Mouse (Mus musculus) embryonic facial prominence, embryonic 11.5 days (tissue): ENCODE data around the gene Asb11. TPM values are rescaled to one million over a fixed set of nuclear protein-coding genes. Genes with fewer than 3 reads are reported as not detected.

Source experiments
- ATAC-seq: fragments of 200-750 bp; cut with Nextera tagmentation; replicated peaks from 2 replicates; pipeline ENCODE4 v1.8.0; 2017; ENCODE audit warnings: low read depth; ENCODE audit not compliant: insufficient number of reproducible peaks, low FRiP score, low TSS enrichment
- DNase-seq: peaks from one replicate; pipeline ENCODE4 v3.0.0-alpha.2; 2015; ENCODE audit warnings: low spot score
- H3K27ac ChIP-seq: fragments of 300-500 bp; sonication (generic); replicated peaks from 2 replicates; pipeline ENCODE4 v1.5.1; 2014; ENCODE audit warnings: mild to moderate bottlenecking, low read depth, low read length, control low read depth
- H3K27me3 ChIP-seq: fragments of 300-500 bp; sonication (generic); 2 replicates; pipeline ENCODE4 v1.6.1; 2014; ENCODE audit warnings: mild to moderate bottlenecking, low read length, moderate library complexity, mixed read lengths; ENCODE audit not compliant: control insufficient read depth, insufficient read depth
- H3K36me3 ChIP-seq: fragments of 300-500 bp; sonication (generic); replicated peaks from 2 replicates; pipeline ENCODE4 v1.6.1; 2014; ENCODE audit warnings: low read depth, mild to moderate bottlenecking, low read length, moderate library complexity, mixed read lengths; ENCODE audit not compliant: control insufficient read depth, insufficient read depth
- H3K4me1 ChIP-seq: fragments of 300-500 bp; sonication (generic); 2 replicates; pipeline ENCODE4 v1.6.1; 2014; ENCODE audit warnings: low read length, mixed read lengths; ENCODE audit not compliant: control insufficient read depth, insufficient read depth
- H3K4me2 ChIP-seq: fragments of 300-500 bp; sonication (generic); 2 replicates; pipeline ENCODE4 v1.6.1; 2014; ENCODE audit warnings: low read depth, mild to moderate bottlenecking, control low read depth, low read length, moderate library complexity
- H3K4me3 ChIP-seq: fragments of 300-500 bp; sonication (generic); 2 replicates; pipeline ENCODE4 v1.5.1; 2014; ENCODE audit warnings: low read depth, low read length, control low read depth
- H3K9ac ChIP-seq: fragments of 300-500 bp; sonication (generic); replicated peaks from 2 replicates; pipeline ENCODE4 v1.6.1; 2014; ENCODE audit warnings: mild to moderate bottlenecking, control low read depth, low read length
- H3K9me3 ChIP-seq: fragments of 300-500 bp; sonication (generic); replicated peaks from 2 replicates; pipeline ENCODE4 v1.6.1; 2016; ENCODE audit warnings: mild to moderate bottlenecking, low read length, inconsistent platforms, mixed read lengths; ENCODE audit not compliant: control insufficient read depth
- WGBS: fragments of 180-500 bp; shearing (Covaris S2); extraction: QIAGEN DNeasy Blood & Tissue Kit; methylation state at CpG from one replicate; pipeline ENCODE4 v1.1.7; 2014; 5-methylcytosine and 5-hydroxymethylcytosine counted together
- polyA plus RNA-seq: library from polyadenylated mRNA; unstranded; fragments of >200 nt; fragmentation: Nextera tagmentation; extraction: Ambion mirVana; gene quantifications from 2 replicates; pipeline ENCODE4 v1.2.1, GENCODE M21; 2014

Asb11 gene
- polyA plus RNA-seq, 1 experiment from 2014 or later, result not detected

GRCm38 (mm10) chrX:164418008-164418407 lies 18.8 kb upstream of the Asb11 start:
- H3K9me3 ChIP-seq, result no peaks in the 10 kb centered on the region
- no peak overlapping the region for H3K9ac ChIP-seq
- DNase-seq, result no peak
- no peak for ATAC-seq
- H3K27ac ChIP-seq, result no peak overlapping the region
- H3K4me1 ChIP-seq, result no peaks in the 10 kb centered on the region
- H3K27me3 ChIP-seq, result 0 out of 2 replicates have a peak, but pooled peaks cover 2% of the 10 kb centered on the region
- H3K4me2 ChIP-seq, result no peak overlapping the region
- no peak overlapping the region for H3K4me3 ChIP-seq
- no peaks in the 10 kb centered on the region for H3K36me3 ChIP-seq

GRCm38 (mm10) chrX:164419471-164419939 lies 17.3 kb upstream of the Asb11 start, which contains the start of gene Piga:
Piga (plus strand) TSS chrX:164419787.
- DNase-seq (peak; percentile 93), ATAC-seq (peak; percentile 100)
- Histone ChIP-seq H3K36me3 (no peaks in the 10 kb centered on the region), H3K27ac (no peak within 1 kb of the TSS), H3K4me3 (peak within 1 kb of the TSS; percentile 51), H3K4me1 (no peaks in the 10 kb centered on the region), H3K4me2 (peak within 1 kb of the TSS; percentile 34), H3K9me3 (no peaks in the 10 kb centered on the region), H3K27me3 (0 out of 2 replicates have a peak, but pooled peaks cover 2% of the 10 kb centered on the region), H3K9ac (peak within 1 kb of the TSS; percentile 59)
- 21% methylated on average over 40 of the region's 40 CpGs for whole genome bisulfite sequencing

GRCm38 (mm10) chrX:164419955-164420354 lies 16.8 kb upstream of the Asb11 start:
- H3K27me3 ChIP-seq, result 0 out of 2 replicates have a peak, but pooled peaks cover 2% of the 10 kb centered on the region
- peak; percentile 35; the same call in 1 of the 2 replicates for ATAC-seq

GRCm38 (mm10) chrX:164420518-164420917 lies 16.3 kb upstream of the Asb11 start:
- ATAC-seq, result no peak
- Histone ChIP-seq H3K27me3 (0 out of 2 replicates have a peak, but pooled peaks cover 2% of the 10 kb centered on the region), H3K9ac (peak overlapping the region; percentile 59; the same call in 1 of the 2 replicates), H3K4me3 (peak overlapping the region; percentile 51), H3K4me2 (peak overlapping the region; percentile 34), H3K27ac (no peak overlapping the region), H3K9me3 (no peaks in the 10 kb centered on the region), H3K4me1 (no peaks in the 10 kb centered on the region), H3K36me3 (no peaks in the 10 kb centered on the region)
- 60% methylated on average over 3 of the region's 3 CpGs for whole genome bisulfite sequencing
- DNase-seq, result no peak

More at GRCm38 (mm10) chrX:164419955-164420354, 16.8 kb upstream of the Asb11 start:
- Histone ChIP-seq H3K4me3 (peak overlapping the region; percentile 51), H3K4me1 (no peaks in the 10 kb centered on the region), H3K9ac (peak overlapping the region; percentile 59), H3K36me3 (no peaks in the 10 kb centered on the region), H3K9me3 (no peaks in the 10 kb centered on the region), H3K4me2 (peak overlapping the region; percentile 34), H3K27ac (no peak overlapping the region)
- DNase-seq, result no peak
- 13% methylated on average over 13 of the region's 13 CpGs for WGBS

GRCm38 (mm10) chrX:164424821-164425220 lies 12.0 kb upstream of the Asb11 start:
- H3K27me3 ChIP-seq, result no peaks in the 10 kb centered on the region
- H3K4me3 ChIP-seq, result no peak overlapping the region
- no peaks in the 10 kb centered on the region for H3K36me3 ChIP-seq
- H3K4me2 ChIP-seq, result no peak overlapping the region
- no peak overlapping the region for H3K27ac ChIP-seq
- no peak for DNase-seq
- H3K4me1 ChIP-seq, result no peaks in the 10 kb centered on the region
- no peak for ATAC-seq
- no peaks in the 10 kb centered on the region for H3K9me3 ChIP-seq
- no peak overlapping the region for H3K9ac ChIP-seq
- 94% methylated on average over 1 of the region's 1 CpGs for WGBS

- H3K9me3 ChIP-seq, result no peaks in the 10 kb centered on the region
- H3K27me3 ChIP-seq, result no peaks in the 10 kb centered on the region
- no peaks in the 10 kb centered on the region for H3K36me3 ChIP-seq
- no peak overlapping the region for H3K4me3 ChIP-seq
- H3K27ac ChIP-seq, result no peak overlapping the region
- ATAC-seq (no peak), DNase-seq (no peak)
- H3K9ac ChIP-seq, result no peak overlapping the region
- H3K4me1 ChIP-seq, result no peaks in the 10 kb centered on the region
- 91% methylated on average over 4 of the region's 4 CpGs for WGBS
- no peak overlapping the region for H3K4me2 ChIP-seq
These were observed 9.5 kb upstream of the Asb11 start for GRCm38 (mm10) chrX:164427295-164427694.

- no peaks in the 10 kb centered on the region for H3K36me3 ChIP-seq
- H3K27me3 ChIP-seq, result no peaks in the 10 kb centered on the region
These were observed 8.6 kb upstream of the Asb11 start for GRCm38 (mm10) chrX:164428224-164428623.

GRCm38 (mm10) chrX:164430621-164431020 lies 6.2 kb upstream of the Asb11 start:
- Histone ChIP-seq H3K4me2 (no peak overlapping the region), H3K4me3 (no peak overlapping the region), H3K27ac (no peak overlapping the region), H3K9me3 (no peaks in the 10 kb centered on the region), H3K27me3 (no peaks in the 10 kb centered on the region), H3K4me1 (no peaks in the 10 kb centered on the region), H3K36me3 (no peaks in the 10 kb centered on the region), H3K9ac (no peak overlapping the region)
- WGBS, result 84% methylated on average over 6 of the region's 6 CpGs
- no peak for DNase-seq
- no peak for ATAC-seq

More at GRCm38 (mm10) chrX:164428224-164428623, 8.6 kb upstream of the Asb11 start:
- no peak overlapping the region for H3K4me3 ChIP-seq
- no peak for DNase-seq
- no peak overlapping the region for H3K9ac ChIP-seq
- no peak overlapping the region for H3K4me2 ChIP-seq
- H3K4me1 ChIP-seq, result no peaks in the 10 kb centered on the region
- 84% methylated on average over 2 of the region's 2 CpGs for WGBS
- H3K9me3 ChIP-seq, result no peaks in the 10 kb centered on the region
- no peak for ATAC-seq
- H3K27ac ChIP-seq, result no peak overlapping the region
